Mouse (Mus musculus): ENCODE data around the gene Vmn1r203. TPM values are rescaled to one million over a fixed set of nuclear protein-coding genes. Genes with fewer than 3 reads are reported as not detected.
"Not testable (repeated sequence)": the region's sequence is repeated elsewhere in the genome, so short reads cannot be mapped to it uniquely, and the experiment has no call there.

The Vmn1r203 gene
- not detected in 2 replicates for polyA plus RNA-seq (2014; fragmentation: Nextera tagmentation; extraction: Ambion mirVana)

GRCm38 (mm10) chr13:22517814-22518213, at the start of gene Vmn1r203:
Vmn1r203 (plus strand) TSS chr13:22518114.
- no peak for ATAC-seq (ENCODE audit: insufficient number of reproducible peaks, insufficient read depth, low FRiP score, low read depth)
- no peak within 1 kb of the TSS for H3K27ac ChIP-seq (replicated peaks in 1 of 2; ENCODE audit: control insufficient read depth in 1 of 2, insufficient read depth in 1 of 2, low read depth in 2 of 2, low read length in 2 of 2)
- H3K4me2 ChIP-seq (ENCODE audit: low read length), result no peak within 1 kb of the TSS
- H3K4me3 ChIP-seq (ENCODE audit: control insufficient read depth in 1 of 2, insufficient read depth in 1 of 2, low read depth in 1 of 2, low read length in 2 of 2), result no peak within 1 kb of the TSS
- no peak within 1 kb of the TSS for H3K9ac ChIP-seq (ENCODE audit: low read length)
- no peaks in the 10 kb centered on the region for H3K36me3 ChIP-seq (ENCODE audit: control insufficient read depth, insufficient read depth, low read length)
- no peaks in the 10 kb centered on the region for H3K4me1 ChIP-seq (ENCODE audit: control insufficient read depth in 2 of 2, insufficient read depth in 2 of 2, low read length in 2 of 2)
- no peaks in the 10 kb centered on the region for H3K9me3 ChIP-seq (ENCODE audit: control insufficient read depth, low read length)
- no peaks in the 10 kb centered on the region for H3K27me3 ChIP-seq (ENCODE audit: control insufficient read depth, insufficient read depth, low read length)

GRCm38 (mm10) chr13:22471623-22472022, 46.3 kb upstream of the Vmn1r203 start, which contains the start of gene Vmn1r201:
Vmn1r201 (plus strand) TSS chr13:22471923.
- Histone ChIP-seq H3K9ac (ENCODE audit: low read length) (no peak within 1 kb of the TSS), H3K4me1 (ENCODE audit: control insufficient read depth in 2 of 2, insufficient read depth in 2 of 2, low read length in 2 of 2) (no peaks in the 10 kb centered on the region), H3K4me2 (ENCODE audit: low read length) (no peak within 1 kb of the TSS), H3K4me3 (ENCODE audit: control insufficient read depth in 1 of 2, insufficient read depth in 1 of 2, low read depth in 1 of 2, low read length in 2 of 2) (no peak within 1 kb of the TSS), H3K27ac (replicated peaks in 1 of 2; ENCODE audit: control insufficient read depth in 1 of 2, insufficient read depth in 1 of 2, low read depth in 2 of 2, low read length in 2 of 2) (no peak within 1 kb of the TSS), H3K9me3 (ENCODE audit: control insufficient read depth, low read length) (no peaks in the 10 kb centered on the region), H3K27me3 (ENCODE audit: control insufficient read depth, insufficient read depth, low read length) (no peaks in the 10 kb centered on the region), H3K36me3 (ENCODE audit: control insufficient read depth, insufficient read depth, low read length) (no peaks in the 10 kb centered on the region)
- no peak for ATAC-seq (ENCODE audit: insufficient number of reproducible peaks, insufficient read depth, low FRiP score, low read depth)
- WGBS, result 55% methylated on average over 1 of the region's 1 CpGs

DNA sequence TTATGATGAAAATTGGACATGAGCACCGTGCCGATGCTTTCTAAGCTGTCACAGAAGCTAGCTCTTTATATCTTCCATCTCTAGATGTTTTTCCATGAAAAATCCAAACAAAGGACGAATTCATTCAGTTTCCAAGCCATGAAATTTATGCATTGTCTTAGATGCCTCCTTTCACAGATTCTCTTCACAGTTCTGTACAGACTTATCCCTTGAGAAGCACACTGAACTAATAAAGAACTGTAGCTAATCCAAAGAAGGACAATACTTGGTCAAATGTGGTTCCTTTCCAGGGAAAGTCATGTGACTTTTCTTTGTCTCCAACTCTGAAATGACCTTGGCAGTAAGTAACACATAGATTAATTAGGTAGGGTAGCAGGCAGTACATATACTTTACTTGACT, 15.5 kb upstream of the Vmn1r203 start:
- Histone ChIP-seq H3K27me3 (ENCODE audit: control insufficient read depth, insufficient read depth, low read length) (no peaks in the 10 kb centered on the region), H3K9ac (ENCODE audit: low read length) (no peak overlapping the region), H3K4me3 (ENCODE audit: control insufficient read depth in 1 of 2, insufficient read depth in 1 of 2, low read depth in 1 of 2, low read length in 2 of 2) (no peak overlapping the region), H3K4me1 (ENCODE audit: control insufficient read depth in 2 of 2, insufficient read depth in 2 of 2, low read length in 2 of 2) (no peaks in the 10 kb centered on the region), H3K36me3 (ENCODE audit: control insufficient read depth, insufficient read depth, low read length) (no peaks in the 10 kb centered on the region), H3K4me2 (ENCODE audit: low read length) (no peak overlapping the region), H3K9me3 (ENCODE audit: control insufficient read depth, low read length) (no peaks in the 10 kb centered on the region), H3K27ac (replicated peaks in 1 of 2; ENCODE audit: control insufficient read depth in 1 of 2, insufficient read depth in 1 of 2, low read depth in 2 of 2, low read length in 2 of 2) (no peak overlapping the region)
- 70% methylated on average over 3 of the region's 3 CpGs for WGBS
- no peak for ATAC-seq (ENCODE audit: insufficient number of reproducible peaks, insufficient read depth, low FRiP score, low read depth)

GRCm38 (mm10) chr13:22505281-22505680, 12.6 kb upstream of the Vmn1r203 start, which contains the start of gene Vmn1r202:
Vmn1r202 (minus strand) TSS chr13:22505381.
- Histone ChIP-seq H3K4me3 (ENCODE audit: control insufficient read depth in 1 of 2, insufficient read depth in 1 of 2, low read depth in 1 of 2, low read length in 2 of 2) (no peak within 1 kb of the TSS), H3K36me3 (ENCODE audit: control insufficient read depth, insufficient read depth, low read length) (no peaks in the 10 kb centered on the region), H3K27ac (replicated peaks in 1 of 2; ENCODE audit: control insufficient read depth in 1 of 2, insufficient read depth in 1 of 2, low read depth in 2 of 2, low read length in 2 of 2) (no peak within 1 kb of the TSS), H3K9me3 (ENCODE audit: control insufficient read depth, low read length) (no peaks in the 10 kb centered on the region), H3K4me1 (ENCODE audit: control insufficient read depth in 2 of 2, insufficient read depth in 2 of 2, low read length in 2 of 2) (no peaks in the 10 kb centered on the region), H3K27me3 (ENCODE audit: control insufficient read depth, insufficient read depth, low read length) (no peaks in the 10 kb centered on the region), H3K4me2 (ENCODE audit: low read length) (no peak within 1 kb of the TSS), H3K9ac (ENCODE audit: low read length) (no peak within 1 kb of the TSS)
- no peak for ATAC-seq (ENCODE audit: insufficient number of reproducible peaks, insufficient read depth, low FRiP score, low read depth)

DNA sequence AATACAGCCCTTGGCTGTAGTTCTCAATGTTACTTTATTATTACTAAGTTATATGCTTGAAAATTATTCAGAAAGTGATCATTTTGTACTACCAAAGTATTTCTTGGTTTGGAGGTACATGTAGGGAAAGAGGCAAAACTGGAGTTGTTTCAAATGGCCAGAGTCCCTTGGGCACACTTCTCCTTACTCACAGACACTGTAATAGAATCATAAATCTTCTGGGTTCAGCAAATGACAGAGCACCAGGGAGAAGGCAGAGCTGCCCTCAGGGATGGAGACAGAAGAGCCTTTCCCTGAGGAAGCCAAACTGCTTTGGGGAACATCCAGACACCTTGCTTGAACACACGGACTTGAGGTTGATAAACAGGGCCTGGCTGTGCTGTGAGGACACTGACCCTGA, 35.0 kb downstream of the Vmn1r203 start, which contains the start of gene Vmn1r204:
TSS of gene Vmn1r204 (plus strand) at position 301 of the 400 bp plus-strand sequence.
- not testable (repeated sequence) for H3K9ac ChIP-seq (ENCODE audit: low read length); H3K27me3 ChIP-seq (ENCODE audit: control insufficient read depth, insufficient read depth, low read length); H3K4me3 ChIP-seq (ENCODE audit: control insufficient read depth in 1 of 2, insufficient read depth in 1 of 2, low read depth in 1 of 2, low read length in 2 of 2); H3K9me3 ChIP-seq (ENCODE audit: control insufficient read depth, low read length); H3K4me1 ChIP-seq (ENCODE audit: control insufficient read depth in 2 of 2, insufficient read depth in 2 of 2, low read length in 2 of 2); H3K27ac ChIP-seq (replicated peaks in 1 of 2; ENCODE audit: control insufficient read depth in 1 of 2, insufficient read depth in 1 of 2, low read depth in 2 of 2, low read length in 2 of 2); H3K36me3 ChIP-seq (ENCODE audit: control insufficient read depth, insufficient read depth, low read length); ATAC-seq (ENCODE audit: insufficient number of reproducible peaks, insufficient read depth, low FRiP score, low read depth); H3K4me2 ChIP-seq (ENCODE audit: low read length)
- 50% methylated on average over 1 of the region's 1 CpGs for WGBS

GRCm38 (mm10) chr13:22574911-22575310, 57.0 kb downstream of the Vmn1r203 start:
- H3K9ac ChIP-seq (ENCODE audit: low read length); H3K4me3 ChIP-seq (ENCODE audit: control insufficient read depth in 1 of 2, insufficient read depth in 1 of 2, low read depth in 1 of 2, low read length in 2 of 2); H3K9me3 ChIP-seq (ENCODE audit: control insufficient read depth, low read length); H3K4me2 ChIP-seq (ENCODE audit: low read length); H3K36me3 ChIP-seq (ENCODE audit: control insufficient read depth, insufficient read depth, low read length); H3K4me1 ChIP-seq (ENCODE audit: control insufficient read depth in 2 of 2, insufficient read depth in 2 of 2, low read length in 2 of 2); ATAC-seq (ENCODE audit: insufficient number of reproducible peaks, insufficient read depth, low FRiP score, low read depth); H3K27ac ChIP-seq (replicated peaks in 1 of 2; ENCODE audit: control insufficient read depth in 1 of 2, insufficient read depth in 1 of 2, low read depth in 2 of 2, low read length in 2 of 2); H3K27me3 ChIP-seq (ENCODE audit: control insufficient read depth, insufficient read depth, low read length): not testable (repeated sequence)
- WGBS, result 71% methylated on average over 3 of the region's 3 CpGs

Other genes with a start within 250 kb of the Vmn1r203 start
- not detected in 2 replicates for gene Vmn1r195, start 247.6 kb upstream of the Vmn1r203 start, polyA plus RNA-seq (2014; fragmentation: Nextera tagmentation; extraction: Ambion mirVana)
- gene Vmn1r196, start 228.2 kb upstream of the Vmn1r203 start, polyA plus RNA-seq (2014; fragmentation: Nextera tagmentation; extraction: Ambion mirVana), result not detected in 2 replicates
- not detected in 2 replicates for gene Vmn1r197, start 193.5 kb upstream of the Vmn1r203 start, polyA plus RNA-seq (2014; fragmentation: Nextera tagmentation; extraction: Ambion mirVana)
- not detected in 2 replicates for gene Vmn1r198, start 167.8 kb upstream of the Vmn1r203 start, polyA plus RNA-seq (2014; fragmentation: Nextera tagmentation; extraction: Ambion mirVana)
- gene Vmn1r199, start 138.3 kb upstream of the Vmn1r203 start, polyA plus RNA-seq (2014; fragmentation: Nextera tagmentation; extraction: Ambion mirVana), result not detected in 2 replicates
- gene Vmn1r200, start 127.7 kb upstream of the Vmn1r203 start, polyA plus RNA-seq (2014; fragmentation: Nextera tagmentation; extraction: Ambion mirVana), result not detected in 2 replicates
- not detected in 2 replicates for gene Vmn1r201, start 46.2 kb upstream of the Vmn1r203 start, polyA plus RNA-seq (2014; fragmentation: Nextera tagmentation; extraction: Ambion mirVana)
- not detected in 2 replicates for gene Vmn1r202, start 12.7 kb upstream of the Vmn1r203 start, polyA plus RNA-seq (2014; fragmentation: Nextera tagmentation; extraction: Ambion mirVana)
- not detected in 2 replicates for gene Vmn1r204, start 35.1 kb downstream of the Vmn1r203 start, polyA plus RNA-seq (2014; fragmentation: Nextera tagmentation; extraction: Ambion mirVana)
- not detected in 2 replicates for gene Vmn1r205, start 74.9 kb downstream of the Vmn1r203 start, polyA plus RNA-seq (2014; fragmentation: Nextera tagmentation; extraction: Ambion mirVana)
- gene Vmn1r206, start 106.1 kb downstream of the Vmn1r203 start, polyA plus RNA-seq (2014; fragmentation: Nextera tagmentation; extraction: Ambion mirVana), result not detected in 2 replicates
- not detected in 2 replicates for gene Vmn1r207-ps, start 211.5 kb downstream of the Vmn1r203 start, polyA plus RNA-seq (2014; fragmentation: Nextera tagmentation; extraction: Ambion mirVana)